Mouse (Mus musculus): ENCODE results near the gene Pde7b. TPM values are rescaled to one million over a fixed set of nuclear protein-coding genes. Genes with fewer than 3 reads are reported as not detected.

Gene Pde7b
- polyA plus RNA-seq, 1 experiment from 2014 or later: 3.6 TPM

- no peaks in the 10 kb centered on the region for H3K27me3 ChIP-seq (ENCODE audit: control insufficient read depth, insufficient read depth, low read depth, low read length)
- ATAC-seq (ENCODE audit: low read depth): no peak
Observed at GRCm38 (mm10) chr10:20377621-20378020, 347.3 kb downstream of the Pde7b start.

GRCm38 (mm10) chr10:20372046-20372445 is 352.8 kb downstream of the Pde7b start:
- no peak overlapping the region for H3K9ac ChIP-seq (ENCODE audit: low read length)
- H3K36me3 ChIP-seq (ENCODE audit: control insufficient read depth, insufficient read depth, low read length): no peaks in the 10 kb centered on the region
- H3K27ac ChIP-seq (ENCODE audit: low read length): no peak overlapping the region
- H3K4me2 ChIP-seq (ENCODE audit: low read depth, low read length): no peak overlapping the region
- no peaks in the 10 kb centered on the region for H3K4me1 ChIP-seq (replicated peaks; ENCODE audit: control insufficient read depth, insufficient read depth, low read length)
- H3K27me3 ChIP-seq (ENCODE audit: control insufficient read depth, insufficient read depth, low read depth, low read length): no peaks in the 10 kb centered on the region
- peaks cover 2% of the 10 kb centered on the region; the same call in 1 of the 2 replicates for H3K9me3 ChIP-seq (ENCODE audit: control insufficient read depth, low read length)
- WGBS: 95% methylated on average over 5 of the region's 5 CpGs
- H3K4me3 ChIP-seq (ENCODE audit: low read length): no peak overlapping the region
- no peak for ATAC-seq (ENCODE audit: low read depth)

More at GRCm38 (mm10) chr10:20377621-20378020, 347.3 kb downstream of the Pde7b start:
- H3K36me3 ChIP-seq (ENCODE audit: control insufficient read depth, insufficient read depth, low read length): no peaks in the 10 kb centered on the region
- H3K4me3 ChIP-seq (ENCODE audit: low read length): no peak overlapping the region
- no peaks in the 10 kb centered on the region for H3K9me3 ChIP-seq (ENCODE audit: control insufficient read depth, low read length)
- H3K27ac ChIP-seq (ENCODE audit: low read length): no peak overlapping the region
- 83% methylated on average over 9 of the region's 9 CpGs for whole genome bisulfite sequencing
- H3K9ac ChIP-seq (ENCODE audit: low read length): no peak overlapping the region
- H3K4me2 ChIP-seq (ENCODE audit: low read depth, low read length): no peak overlapping the region
- no peaks in the 10 kb centered on the region for H3K4me1 ChIP-seq (replicated peaks; ENCODE audit: control insufficient read depth, insufficient read depth, low read length)

GRCm38 (mm10) chr10:20362450-20363118 is 362.3 kb downstream of the Pde7b start:
- peaks cover 6% of the 10 kb centered on the region; the same call in 1 of the 2 replicates for H3K36me3 ChIP-seq (ENCODE audit: control insufficient read depth, insufficient read depth, low read length)
- WGBS: 51% methylated on average over 4 of the region's 4 CpGs
- no peak overlapping the region for H3K4me2 ChIP-seq (ENCODE audit: low read depth, low read length)

GRCm38 (mm10) chr10:20361542-20362449 is 363.1 kb downstream of the Pde7b start:
- Histone ChIP-seq H3K9me3 (ENCODE audit: control insufficient read depth, low read length) (no peaks in the 10 kb centered on the region), H3K4me2 (ENCODE audit: low read depth, low read length) (no peak overlapping the region), H3K4me3 (ENCODE audit: low read length) (no peak overlapping the region), H3K36me3 (ENCODE audit: control insufficient read depth, insufficient read depth, low read length) (peaks cover 6% of the 10 kb centered on the region; the same call in 1 of the 2 replicates), H3K27me3 (ENCODE audit: control insufficient read depth, insufficient read depth, low read depth, low read length) (no peaks in the 10 kb centered on the region), H3K4me1 (replicated peaks; ENCODE audit: control insufficient read depth, insufficient read depth, low read length) (no peaks in the 10 kb centered on the region), H3K27ac (ENCODE audit: low read length) (no peak overlapping the region), H3K9ac (ENCODE audit: low read length) (no peak overlapping the region)
- peak; percentile 66; the same call in 1 of the 2 replicates for ATAC-seq (ENCODE audit: low read depth)
- 59% methylated on average over 10 of the region's 10 CpGs for WGBS

More at GRCm38 (mm10) chr10:20362450-20363118, 362.3 kb downstream of the Pde7b start:
- H3K27ac ChIP-seq (ENCODE audit: low read length): no peak overlapping the region
- H3K9ac ChIP-seq (ENCODE audit: low read length): no peak overlapping the region
- H3K4me1 ChIP-seq (replicated peaks; ENCODE audit: control insufficient read depth, insufficient read depth, low read length): no peaks in the 10 kb centered on the region
- no peak for ATAC-seq (ENCODE audit: low read depth)
- H3K4me3 ChIP-seq (ENCODE audit: low read length): no peak overlapping the region
- no peaks in the 10 kb centered on the region for H3K27me3 ChIP-seq (ENCODE audit: control insufficient read depth, insufficient read depth, low read depth, low read length)
- no peaks in the 10 kb centered on the region for H3K9me3 ChIP-seq (ENCODE audit: control insufficient read depth, low read length)

GRCm38 (mm10) chr10:20348894-20349293 is 376.0 kb downstream of the Pde7b start:
- Histone ChIP-seq H3K4me2 (ENCODE audit: low read depth, low read length) (peak overlapping the region; percentile 87; the same call in 1 of the 2 replicates), H3K27ac (ENCODE audit: low read length) (no peak overlapping the region), H3K36me3 (ENCODE audit: control insufficient read depth, insufficient read depth, low read length) (peaks cover 12% of the 10 kb centered on the region), H3K9ac (ENCODE audit: low read length) (no peak overlapping the region), H3K9me3 (ENCODE audit: control insufficient read depth, low read length) (no peaks in the 10 kb centered on the region), H3K4me3 (ENCODE audit: low read length) (no peak overlapping the region), H3K4me1 (replicated peaks; ENCODE audit: control insufficient read depth, insufficient read depth, low read length) (peaks cover 4% of the 10 kb centered on the region), H3K27me3 (ENCODE audit: control insufficient read depth, insufficient read depth, low read depth, low read length) (no peaks in the 10 kb centered on the region)
- WGBS: 81% methylated on average over 2 of the region's 2 CpGs
- no peak for ATAC-seq (ENCODE audit: low read depth)

Other genes starting within 250 kb of the Pde7b start
- 5.3 and 5.9 TPM in 2 replicates for gene Ahi1, start 227.5 kb upstream of the Pde7b start, polyA plus RNA-seq (2015; fragmentation: Nextera tagmentation; extraction: Ambion mirVana)

All from lung, embryonic 16.5 days (tissue).